Mouse (Mus musculus) c-Kit-positive CD71-positive TER-119-positive erythroid progenitor cells, embryonic 14.5 days (primary cell): ENCODE measurements around the gene Fam47e.
"Not testable (repeated sequence)": the region's sequence is repeated elsewhere in the genome, so short reads cannot be mapped to it uniquely, and the experiment has no call there.

Source experiments
- DNase-seq: peaks from one replicate; pipeline ENCODE4 v3.0.0-alpha.2; 2013; ENCODE audit warnings: low spot score

The Fam47e gene

DNA sequence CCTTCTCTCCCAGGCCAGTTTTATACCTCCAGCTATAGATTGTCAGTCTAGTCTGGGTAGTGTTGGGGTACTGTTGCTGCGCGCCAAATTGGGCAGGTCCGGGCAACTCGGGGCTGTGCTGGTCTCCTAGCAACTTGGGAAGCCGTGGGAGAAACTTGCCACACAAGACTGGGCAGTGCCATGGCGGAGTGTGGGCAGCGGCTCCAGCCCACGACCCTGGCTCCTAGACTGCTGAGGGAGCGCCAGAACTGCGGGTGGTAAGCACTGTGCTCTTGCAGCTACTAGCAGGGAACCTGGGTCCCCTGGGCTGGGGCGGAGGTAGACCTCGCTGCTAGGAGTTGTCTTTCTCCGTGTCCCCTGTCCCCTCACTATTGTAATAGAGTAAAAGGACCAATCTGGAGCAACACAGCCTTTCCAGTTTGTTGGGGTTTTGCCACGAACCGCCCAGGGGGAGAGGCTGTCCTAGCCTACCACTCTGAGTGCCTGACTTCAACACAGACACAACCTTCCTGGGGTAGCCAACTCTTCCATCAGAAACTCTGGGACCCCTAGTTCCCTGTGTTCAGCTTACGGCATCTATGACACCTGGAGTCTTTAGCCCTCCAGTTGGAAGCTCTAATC lies at the start of gene Fam47e:
TSS of gene Fam47e (plus strand) at position 179 of the 621 bp plus-strand sequence.
- no peak for DNase-seq

DNA sequence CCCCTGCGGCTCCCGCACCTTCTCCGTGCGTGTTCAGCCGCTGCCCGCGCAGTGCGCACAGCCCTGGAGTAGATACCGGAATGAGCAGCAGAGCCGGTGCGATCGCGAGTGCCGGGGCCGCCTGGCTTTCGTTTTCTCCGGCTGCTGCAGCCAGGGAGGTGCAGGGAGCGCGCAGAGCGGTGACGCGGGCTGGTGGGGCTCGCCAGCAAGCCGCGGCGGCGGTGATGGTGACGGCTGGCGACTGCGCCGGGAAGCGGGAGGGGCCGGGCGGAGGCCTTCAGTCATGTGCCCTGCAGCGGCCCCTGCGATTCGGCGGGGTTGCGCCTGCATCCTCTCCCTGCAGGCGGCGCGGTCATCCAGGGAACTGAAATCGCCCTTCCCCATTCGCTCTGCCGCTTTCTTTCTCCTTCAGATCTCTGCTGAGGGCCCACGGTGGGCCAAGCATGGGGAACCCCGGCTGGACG lies 49.4 kb upstream of the Fam47e start:
- DNase-seq: peak; percentile 82

DNA sequence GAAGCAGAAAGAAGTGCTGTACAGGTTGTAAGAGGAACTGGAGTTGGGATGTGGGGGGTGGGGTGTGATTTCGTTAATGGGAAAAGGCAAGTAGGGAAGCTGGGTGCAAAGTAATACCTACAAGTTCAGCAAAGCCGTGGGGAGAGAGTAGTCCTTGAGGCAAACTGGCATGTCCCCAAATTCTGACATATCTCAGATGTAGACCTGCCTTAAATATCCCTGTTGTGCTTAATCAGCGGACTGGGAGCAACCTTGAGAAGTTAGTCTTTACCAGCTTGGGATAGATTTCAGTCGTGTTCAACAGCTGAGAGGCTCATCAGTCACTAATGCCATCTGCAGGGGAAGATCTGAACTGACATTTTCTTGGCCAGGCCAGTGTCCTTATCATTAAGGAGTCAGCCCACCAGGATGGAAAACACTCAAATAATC lies 48.6 kb upstream of the Fam47e start:
- DNase-seq: peak; percentile 49

DNA sequence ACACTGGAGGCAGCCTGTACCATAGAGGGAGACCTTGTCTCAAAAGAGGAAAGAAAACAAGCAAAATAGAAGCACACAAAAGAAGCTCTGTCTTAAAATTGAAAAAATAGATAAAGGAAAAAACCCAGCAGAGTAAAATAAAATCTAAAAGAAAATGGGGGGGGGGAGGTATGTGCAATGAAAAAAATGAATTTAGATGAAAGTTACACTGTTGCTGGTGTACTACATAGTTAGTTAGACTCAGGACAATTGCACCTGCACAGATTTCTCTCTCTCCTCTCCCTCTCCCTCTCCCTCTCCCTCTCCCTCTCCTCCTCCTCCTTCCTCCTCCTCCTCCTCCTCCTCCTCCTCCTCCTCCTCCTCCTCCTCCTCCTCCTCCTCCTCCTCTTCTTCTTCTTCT lies 48.1 kb upstream of the Fam47e start, which contains the start of gene Scarb2:
TSS of gene Scarb2 (minus strand) at position 101 of the 400 bp plus-strand sequence.
- DNase-seq: no peak

DNA sequence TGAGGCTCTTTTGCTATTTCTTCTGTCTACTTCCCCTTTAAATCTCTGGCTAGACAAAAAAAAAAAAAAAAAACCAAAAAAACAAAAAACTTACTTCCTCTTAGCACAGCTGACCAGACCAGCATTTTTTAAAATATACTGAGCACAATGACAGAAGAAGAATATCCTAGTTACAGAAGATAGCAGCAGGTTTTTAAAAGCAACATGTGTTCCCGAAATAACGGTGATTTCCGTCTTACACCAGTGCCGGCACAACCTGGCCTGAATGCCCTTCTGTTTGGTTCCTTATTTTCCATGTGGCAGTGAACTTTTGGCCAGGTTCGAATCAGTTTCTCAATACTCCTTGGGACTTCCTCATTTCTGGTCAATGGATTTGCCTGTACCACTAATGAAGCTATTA lies 46.0 kb upstream of the Fam47e start:
- no peak for DNase-seq

DNA sequence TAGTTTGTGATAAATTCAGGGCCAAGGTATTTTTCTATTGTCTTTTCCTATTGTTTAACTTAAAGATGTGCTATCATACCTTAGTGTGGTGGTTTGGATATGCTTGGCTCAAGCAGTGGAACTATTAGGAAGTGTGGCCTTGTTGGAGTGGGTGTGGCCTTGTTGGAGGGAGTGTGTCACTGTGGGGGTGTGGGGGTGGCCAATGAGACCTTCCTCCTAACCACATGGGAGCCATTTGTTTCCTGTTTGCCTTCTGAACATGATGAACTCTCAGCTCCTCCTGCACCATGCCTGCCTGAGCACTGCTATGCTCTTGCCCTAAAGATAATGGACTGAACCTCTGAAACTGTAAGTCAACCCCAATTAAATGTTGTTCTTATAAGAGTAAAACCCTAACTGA lies 43.6 kb upstream of the Fam47e start:
- DNase-seq: no peak

DNA sequence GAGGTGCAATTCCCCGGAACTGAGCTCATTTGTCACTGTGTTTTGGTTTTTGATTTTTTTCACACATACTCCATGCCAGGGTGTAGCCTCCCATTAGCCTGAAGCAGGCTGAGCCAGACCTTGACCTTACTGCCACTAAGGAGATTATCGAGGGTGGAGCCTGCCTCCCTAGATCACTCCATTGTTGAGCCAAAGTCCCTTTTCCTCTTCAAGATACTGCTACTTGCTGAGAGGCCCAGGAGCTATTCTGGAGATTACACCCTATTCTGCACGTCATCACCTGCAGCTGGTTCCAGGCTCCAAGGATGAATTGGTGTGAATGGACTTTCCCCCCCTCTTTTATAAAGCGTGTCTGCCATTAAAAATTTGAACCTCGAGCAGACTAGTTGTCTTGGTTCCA lies 42.8 kb upstream of the Fam47e start:
- DNase-seq: no peak

DNA sequence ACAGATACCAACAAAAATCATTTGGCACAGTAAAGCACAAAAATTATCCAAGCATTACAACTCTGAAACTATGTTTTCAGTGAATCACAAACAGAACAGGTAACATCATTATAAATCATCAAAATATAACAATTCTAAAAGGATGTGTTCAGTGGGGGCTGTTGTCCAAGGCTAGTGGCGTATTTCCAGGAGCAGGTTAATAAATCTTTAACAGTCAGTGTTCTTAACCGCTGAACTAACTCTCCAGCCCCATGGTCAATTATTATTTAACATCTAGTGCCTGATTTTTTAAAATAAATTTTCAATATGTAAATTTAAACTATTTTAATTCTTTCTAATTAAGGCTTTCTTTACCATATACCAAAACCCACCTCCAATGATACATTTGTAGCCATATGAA lies 33.7 kb upstream of the Fam47e start:
- not testable (repeated sequence) for DNase-seq

DNA sequence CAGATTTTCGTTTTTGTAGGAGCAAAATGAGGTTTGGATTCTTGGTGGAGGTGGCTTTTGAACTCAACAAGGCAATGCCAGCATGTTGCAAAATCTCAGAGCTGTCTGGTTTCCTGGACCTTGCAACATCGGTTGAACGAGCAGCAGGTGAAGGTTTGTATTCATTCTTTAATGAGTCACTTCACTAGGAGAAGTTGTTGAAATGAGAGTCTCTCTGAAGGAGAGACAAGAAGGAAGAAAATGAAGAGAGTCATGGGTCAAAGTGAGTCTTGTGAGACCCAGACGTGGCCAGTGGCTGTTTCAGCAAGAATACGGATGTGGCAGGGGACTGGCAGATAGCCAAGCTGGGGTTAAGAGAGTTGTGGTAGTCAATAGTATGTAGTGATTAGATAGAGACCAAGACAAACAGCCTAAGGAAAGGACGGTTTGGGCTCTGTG lies 30.0 kb upstream of the Fam47e start:
- DNase-seq: no peak

DNA sequence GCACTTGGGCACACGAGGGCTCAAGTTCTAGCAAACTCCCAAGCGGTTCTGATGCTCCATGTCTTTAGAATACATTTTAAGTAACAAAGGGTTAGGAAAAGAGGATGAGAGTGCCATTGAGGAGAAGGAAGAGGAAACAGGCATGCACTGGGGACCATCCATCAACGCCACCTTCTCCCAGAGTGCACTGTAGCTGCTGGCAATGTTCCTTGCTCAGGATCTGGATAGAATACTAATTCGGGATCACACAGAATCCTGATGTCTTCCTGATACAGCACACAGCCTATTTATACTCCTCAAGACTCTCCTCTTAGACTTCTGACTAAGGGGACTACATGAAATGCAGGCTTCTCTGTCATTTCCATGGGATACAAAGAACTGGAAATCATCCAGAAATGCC lies 15.2 kb upstream of the Fam47e start:
- no peak for DNase-seq

DNA sequence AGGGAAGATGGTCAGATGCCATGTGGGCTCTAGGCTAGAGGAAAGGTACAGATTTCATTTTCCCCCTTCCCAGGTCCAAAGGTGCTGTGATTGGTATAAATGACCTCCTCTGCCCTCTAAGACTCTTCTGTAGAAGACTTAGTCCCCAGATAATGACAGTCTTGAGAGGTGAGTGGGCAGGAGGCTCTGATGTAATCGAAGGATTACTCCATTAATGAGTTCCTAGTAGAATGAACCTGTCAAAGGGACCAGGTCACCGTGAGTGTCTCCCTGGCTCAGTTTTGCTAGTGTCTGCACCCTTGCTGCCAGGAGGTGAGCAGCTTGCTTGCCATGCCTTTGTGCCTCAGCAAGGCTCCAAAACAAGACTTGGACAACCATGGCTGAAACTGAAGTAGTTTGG lies 2.3 kb upstream of the Fam47e start:
- DNase-seq: no peak

DNA sequence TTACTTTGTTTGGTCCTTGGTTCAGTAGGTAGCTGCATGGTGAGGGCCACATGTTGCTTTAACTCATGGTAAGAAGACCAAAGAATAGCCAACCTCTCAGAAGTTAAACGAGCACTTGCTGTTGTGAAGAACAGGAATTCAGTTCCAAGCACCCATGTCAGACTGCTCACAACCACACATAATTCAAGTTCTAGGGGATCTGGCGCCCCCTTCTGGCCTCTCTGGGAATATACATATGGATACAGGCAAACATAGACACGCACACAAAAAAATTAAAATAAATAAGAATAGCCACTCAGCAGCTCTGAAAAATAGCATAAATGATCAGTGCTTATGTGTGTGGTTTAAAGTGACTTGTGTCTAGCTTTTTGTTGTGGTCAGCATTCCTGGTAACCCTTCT lies 930 bp upstream of the Fam47e start:
- DNase-seq: peak; percentile 14

DNA sequence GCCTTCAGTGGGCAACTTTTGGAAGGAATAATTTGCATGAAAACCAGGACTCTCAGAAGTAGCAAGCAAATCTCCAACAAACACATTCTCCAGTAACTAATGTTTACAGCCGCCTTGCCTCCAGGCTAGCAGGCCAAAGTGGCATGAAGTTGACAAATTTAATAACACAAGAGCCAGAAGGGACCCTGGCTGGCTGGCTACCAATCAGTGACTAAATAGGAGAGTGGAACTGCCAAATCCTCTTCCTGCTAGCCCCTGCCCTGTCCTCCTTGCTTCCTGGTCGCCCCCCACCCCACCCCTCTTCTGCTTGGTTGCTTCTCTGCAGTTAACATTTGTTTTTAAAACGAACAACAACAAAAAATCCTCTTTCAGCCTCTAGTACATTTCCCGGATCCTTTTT lies 426 bp upstream of the Fam47e start:
- DNase-seq: no peak

DNA sequence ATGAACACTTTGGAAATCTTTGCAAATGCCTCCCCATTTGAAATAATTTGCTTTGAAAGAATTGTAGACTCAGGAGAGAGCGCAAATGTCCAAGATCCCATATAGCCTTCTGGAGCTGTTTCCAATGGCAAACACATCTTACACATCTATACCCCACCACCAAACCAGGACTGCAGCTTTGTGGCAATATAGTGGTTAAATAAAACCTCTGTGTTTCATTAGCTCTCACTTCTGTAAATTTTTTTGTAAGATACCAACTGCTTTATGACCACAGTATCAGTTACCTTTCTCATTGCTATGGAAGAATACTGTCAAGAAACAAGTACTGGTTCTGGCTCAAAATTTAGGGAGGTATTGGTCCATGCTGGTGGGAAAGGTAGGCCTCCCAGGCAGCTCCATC lies 1.0 kb downstream of the Fam47e start:
- no peak for DNase-seq

DNA sequence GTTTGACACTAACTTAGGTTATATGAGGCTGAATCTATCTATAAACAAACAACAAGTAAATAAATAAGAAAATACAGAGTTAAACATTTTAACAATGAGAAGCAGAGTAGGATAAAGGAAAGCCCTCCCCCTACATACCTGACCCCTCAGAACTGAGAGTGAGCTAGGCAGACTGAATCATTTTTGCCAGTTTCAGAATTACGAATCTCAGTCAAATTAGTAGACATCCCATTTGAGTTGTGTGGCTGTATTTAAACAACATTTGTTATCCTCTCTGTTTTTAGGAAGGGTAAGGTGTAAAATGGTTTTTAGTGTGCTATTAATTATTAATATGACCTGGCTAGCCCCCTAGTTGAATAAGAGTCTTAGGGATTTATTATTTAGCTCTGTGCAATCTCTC lies 2.6 kb downstream of the Fam47e start:
- no peak for DNase-seq

DNA sequence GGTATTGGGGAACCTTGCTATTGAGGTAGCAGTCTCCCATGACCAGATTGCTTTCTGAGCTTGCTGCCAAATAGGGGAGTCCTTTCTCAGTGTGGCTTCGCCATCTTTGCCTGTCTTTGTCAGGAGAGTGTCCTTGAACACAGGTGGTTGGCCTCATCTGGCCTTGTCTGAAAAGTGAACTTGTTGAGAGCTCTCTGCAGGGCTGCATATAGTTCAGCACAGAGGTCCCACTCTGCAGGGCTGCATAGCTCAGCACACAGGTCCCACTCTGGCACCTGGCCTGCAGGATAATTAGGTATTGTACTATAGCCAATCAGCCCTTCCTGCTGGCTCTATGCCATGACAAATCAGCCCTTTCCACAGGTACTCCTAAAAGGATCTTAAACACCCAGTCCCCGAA lies 5.3 kb downstream of the Fam47e start:
- DNase-seq: no peak

DNA sequence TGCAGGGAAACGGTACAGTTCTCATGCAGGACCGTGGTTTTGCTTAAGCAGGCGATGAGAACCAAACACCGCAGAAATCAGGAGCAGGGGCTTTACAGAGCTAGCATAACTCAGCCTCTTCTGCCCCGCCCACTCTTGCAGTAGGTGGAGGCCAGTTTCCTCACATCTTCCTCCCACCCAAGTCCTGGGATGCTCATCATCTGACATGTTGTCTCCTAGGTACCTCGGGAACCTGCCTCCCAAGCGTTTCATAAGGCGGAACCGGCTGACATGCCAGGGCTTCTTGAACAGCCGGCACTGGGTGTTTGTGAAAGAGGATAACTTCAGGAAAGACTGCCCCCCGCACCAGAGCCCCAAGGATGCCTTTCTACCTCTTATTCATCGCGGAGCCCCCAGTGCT lies 7.1 kb downstream of the Fam47e start:
- DNase-seq: no peak

DNA sequence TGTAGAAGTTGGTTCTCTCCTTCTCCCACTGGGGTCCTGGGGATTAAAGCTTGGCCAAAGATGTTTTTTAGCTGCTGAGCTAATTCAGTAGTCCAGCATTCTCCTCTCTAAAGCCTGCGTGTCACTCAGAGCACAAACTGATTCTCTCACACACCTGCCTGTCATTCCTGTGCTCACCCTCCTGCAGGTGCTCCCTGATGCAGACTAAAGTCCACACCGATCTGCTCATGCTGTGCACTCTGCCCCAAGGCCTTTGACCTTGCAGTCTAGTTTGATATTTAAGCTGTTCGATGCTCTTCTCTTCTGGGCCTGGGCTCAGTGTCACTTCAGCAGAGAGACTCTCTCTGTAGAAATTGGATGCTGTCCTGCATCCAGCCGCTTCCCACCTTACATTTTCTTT lies 16.4 kb downstream of the Fam47e start:
- no peak for DNase-seq

DNA sequence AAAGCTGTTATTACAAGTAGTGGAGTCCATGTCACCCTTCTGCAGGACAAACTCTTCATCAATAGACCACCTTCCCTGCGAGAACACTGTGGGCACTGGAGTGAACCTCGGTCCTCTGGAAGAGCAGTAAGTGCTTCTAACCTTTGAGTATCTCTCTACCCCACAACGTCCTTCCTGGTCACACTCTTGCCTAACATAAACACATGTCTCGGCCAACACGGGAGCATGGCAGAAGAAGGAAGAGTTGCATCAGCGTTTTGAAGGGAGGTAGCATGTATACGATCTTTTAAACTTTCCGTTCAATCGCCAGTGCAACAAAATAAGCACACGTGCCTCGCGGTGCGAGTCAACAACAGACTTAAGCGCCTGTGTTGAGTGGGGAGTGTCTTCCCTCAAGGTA lies 24.7 kb downstream of the Fam47e start:
- no peak for DNase-seq

DNA sequence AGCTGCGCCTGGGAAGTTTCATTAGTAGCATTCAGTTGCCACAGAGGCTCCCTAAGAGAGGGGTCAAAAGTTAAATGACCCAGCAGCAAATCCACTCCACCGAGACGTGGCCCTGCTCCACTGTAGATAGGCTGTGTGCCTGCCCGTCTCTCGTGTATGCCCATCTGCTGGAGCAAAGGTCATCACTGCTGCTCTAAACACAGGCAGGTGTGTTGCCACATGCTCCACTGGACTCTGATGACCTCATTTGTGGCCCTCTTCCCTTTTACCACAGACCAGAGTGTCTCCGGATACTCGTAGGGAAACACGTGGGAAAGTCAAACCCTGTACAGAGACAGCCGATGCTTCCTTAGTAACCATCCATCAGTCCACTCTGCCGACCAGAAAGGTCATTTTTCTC lies 31.1 kb downstream of the Fam47e start:
- DNase-seq: no peak

DNA sequence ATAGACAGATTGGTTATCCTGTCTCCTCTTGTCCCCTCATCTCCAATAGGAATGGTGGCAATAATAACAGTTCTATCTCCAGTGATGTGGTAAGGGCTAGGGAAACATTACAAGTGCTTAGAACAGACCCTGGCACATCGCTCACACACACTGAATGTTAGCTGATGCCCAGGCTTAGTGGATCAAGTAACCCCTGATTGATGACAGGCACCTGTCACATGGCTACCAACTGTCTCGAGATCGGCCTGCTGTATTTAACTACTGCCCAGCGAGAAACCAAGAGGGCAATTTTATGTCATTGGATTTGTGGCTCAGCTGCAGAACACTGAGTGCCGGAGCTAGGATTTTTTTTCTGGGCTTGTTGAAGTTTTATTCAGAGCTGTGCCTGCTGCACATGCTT lies 40.2 kb downstream of the Fam47e start:
- DNase-seq: no peak

DNA sequence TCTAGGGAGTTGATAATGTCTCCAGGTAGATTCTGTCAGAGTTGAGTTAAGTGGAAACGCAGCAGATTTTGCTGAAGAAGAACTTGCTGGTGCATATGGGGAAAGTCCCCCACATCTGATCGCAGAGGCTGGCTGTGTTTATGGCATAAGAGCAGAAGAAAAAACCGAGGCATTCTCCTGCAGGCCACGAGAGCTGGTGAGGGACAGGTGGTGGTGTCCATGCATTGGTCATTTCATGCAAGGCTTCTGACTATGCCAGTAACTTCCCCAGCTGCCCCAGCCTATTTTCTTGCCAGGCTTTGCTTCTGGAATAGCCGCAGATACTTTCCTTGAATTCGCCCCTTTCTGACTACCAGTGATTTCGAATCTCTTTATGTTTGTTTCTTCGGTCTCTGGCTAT lies 42.0 kb downstream of the Fam47e start:
- no peak for DNase-seq

DNA sequence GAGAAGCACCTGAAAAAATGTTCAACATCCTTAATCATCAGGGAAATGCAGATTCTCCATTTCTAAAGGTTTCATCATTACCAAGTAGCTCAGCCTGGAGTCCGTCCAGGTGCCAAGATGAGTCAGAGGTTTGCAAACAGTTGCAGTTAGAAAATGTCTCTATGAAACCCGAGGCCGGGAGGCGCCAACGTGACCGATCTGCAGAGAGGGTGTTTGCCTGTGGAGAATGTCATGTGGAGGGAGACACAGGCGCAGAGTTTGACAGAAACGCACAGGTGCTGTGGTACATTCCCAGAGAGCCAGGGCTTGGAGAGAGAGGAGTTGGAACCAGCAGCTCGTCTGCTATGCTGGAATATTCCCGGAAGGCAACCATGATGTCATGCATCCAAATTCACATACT lies 44.2 kb downstream of the Fam47e start:
- DNase-seq: no peak
